Mouse (Mus musculus): ENCODE measurements at regions not wholly inside any gene's neighbourhood (a gene's known extent, or its start where the extent isn't known, plus 50 kb on each side); places are given as distances from the start of the nearest gene placed in this dataset.

GRCm38 (mm10) chr13:26324633-26325032 lies 445.3 kb downstream of the Hdgfl1 start:
- WGBS, result 82% methylated on average over 6 of the region's 6 CpGs
- no peak overlapping the region for H3K9ac ChIP-seq
- no peak overlapping the region for H3K27ac ChIP-seq
- H3K4me2 ChIP-seq (replicated peaks), result no peak overlapping the region
- H3K9me3 ChIP-seq (ENCODE audit: control insufficient read depth, low read length), result no peaks in the 10 kb centered on the region
- DNase-seq (ENCODE audit: low spot score), result no peak
- no peak overlapping the region for H3K4me3 ChIP-seq (replicated peaks; ENCODE audit: low read length)
- ATAC-seq (ENCODE audit: low FRiP score), result no peak
- no peaks in the 10 kb centered on the region for H3K27me3 ChIP-seq (ENCODE audit: control insufficient read depth, insufficient read depth, low read length)
- H3K36me3 ChIP-seq (replicated peaks; ENCODE audit: control insufficient read depth, insufficient read depth), result no peaks in the 10 kb centered on the region
- no peaks in the 10 kb centered on the region for H3K4me1 ChIP-seq (replicated peaks; ENCODE audit: control insufficient read depth, insufficient read depth, low read length)

GRCm38 (mm10) chr13:26318557-26318956 lies 451.4 kb downstream of the Hdgfl1 start:
- Histone ChIP-seq H3K9ac (no peak overlapping the region), H3K36me3 (replicated peaks; ENCODE audit: control insufficient read depth, insufficient read depth) (no peaks in the 10 kb centered on the region), H3K4me3 (replicated peaks; ENCODE audit: low read length) (no peak overlapping the region), H3K4me2 (replicated peaks) (no peak overlapping the region), H3K4me1 (replicated peaks; ENCODE audit: control insufficient read depth, insufficient read depth, low read length) (no peaks in the 10 kb centered on the region), H3K27ac (no peak overlapping the region), H3K27me3 (ENCODE audit: control insufficient read depth, insufficient read depth, low read length) (no peaks in the 10 kb centered on the region), H3K9me3 (ENCODE audit: control insufficient read depth, low read length) (no peaks in the 10 kb centered on the region)
- 67% methylated on average over 5 of the region's 5 CpGs for WGBS
- DNase-seq (ENCODE audit: low spot score) (no peak), ATAC-seq (ENCODE audit: low FRiP score) (no peak)

- DNase-seq (ENCODE audit: low spot score) (no peak), ATAC-seq (ENCODE audit: low FRiP score) (no peak)
- WGBS, result 53% methylated on average over 7 of the region's 7 CpGs
- no peaks in the 10 kb centered on the region for H3K4me1 ChIP-seq (replicated peaks; ENCODE audit: control insufficient read depth, insufficient read depth, low read length)
- no peak overlapping the region for H3K4me3 ChIP-seq (replicated peaks; ENCODE audit: low read length)
- H3K4me2 ChIP-seq (replicated peaks), result no peak overlapping the region
- H3K27me3 ChIP-seq (ENCODE audit: control insufficient read depth, insufficient read depth, low read length), result no peaks in the 10 kb centered on the region
- no peaks in the 10 kb centered on the region for H3K36me3 ChIP-seq (replicated peaks; ENCODE audit: control insufficient read depth, insufficient read depth)
- no peak overlapping the region for H3K9ac ChIP-seq
- H3K27ac ChIP-seq, result no peak overlapping the region
- H3K9me3 ChIP-seq (ENCODE audit: control insufficient read depth, low read length), result peaks cover 4% of the 10 kb centered on the region; the same call in 1 of the 2 replicates
Observed at GRCm38 (mm10) chr13:26312246-26313010, 457.5 kb downstream of the Hdgfl1 start.

- H3K9me3 ChIP-seq (ENCODE audit: control insufficient read depth, low read length), result no peaks in the 10 kb centered on the region
- no peak overlapping the region for H3K9ac ChIP-seq
- H3K4me1 ChIP-seq (replicated peaks; ENCODE audit: control insufficient read depth, insufficient read depth, low read length), result 0 out of 2 replicates have a peak, but pooled peaks cover 5% of the 10 kb centered on the region
- 77% methylated on average over 3 of the region's 3 CpGs for WGBS
- H3K36me3 ChIP-seq (replicated peaks; ENCODE audit: control insufficient read depth, insufficient read depth), result no peaks in the 10 kb centered on the region
- H3K27ac ChIP-seq, result no peak overlapping the region
- no peak overlapping the region for H3K4me3 ChIP-seq (replicated peaks; ENCODE audit: low read length)
- H3K27me3 ChIP-seq (ENCODE audit: control insufficient read depth, insufficient read depth, low read length), result no peaks in the 10 kb centered on the region
- no peak for DNase-seq (ENCODE audit: low spot score)
- H3K4me2 ChIP-seq (replicated peaks), result no peak overlapping the region
- no peak for ATAC-seq (ENCODE audit: low FRiP score)
Observed at GRCm38 (mm10) chr13:26284073-26284444, 485.9 kb downstream of the Hdgfl1 start.

- whole genome bisulfite sequencing, result 60% methylated on average over 6 of the region's 6 CpGs
- Histone ChIP-seq H3K9me3 (ENCODE audit: control insufficient read depth, low read length) (no peaks in the 10 kb centered on the region), H3K4me3 (replicated peaks; ENCODE audit: low read length) (no peak overlapping the region), H3K4me2 (replicated peaks) (no peak overlapping the region), H3K27me3 (ENCODE audit: control insufficient read depth, insufficient read depth, low read length) (no peaks in the 10 kb centered on the region), H3K36me3 (replicated peaks; ENCODE audit: control insufficient read depth, insufficient read depth) (no peaks in the 10 kb centered on the region), H3K9ac (no peak overlapping the region), H3K4me1 (replicated peaks; ENCODE audit: control insufficient read depth, insufficient read depth, low read length) (0 out of 2 replicates have a peak, but pooled peaks cover 5% of the 10 kb centered on the region), H3K27ac (peak overlapping the region; percentile 7; the same call in 1 of the 2 replicates)
- ATAC-seq (ENCODE audit: low FRiP score) (peak; percentile 72), DNase-seq (ENCODE audit: low spot score) (peak; percentile 27)
Observed at GRCm38 (mm10) chr13:26283397-26284072, 486.4 kb downstream of the Hdgfl1 start.

GRCm38 (mm10) chr13:26282291-26282690 lies 487.7 kb downstream of the Hdgfl1 start:
- no peaks in the 10 kb centered on the region for H3K9me3 ChIP-seq (ENCODE audit: control insufficient read depth, low read length)
- DNase-seq (ENCODE audit: low spot score), result no peak
- no peak overlapping the region for H3K4me3 ChIP-seq (replicated peaks; ENCODE audit: low read length)
- H3K36me3 ChIP-seq (replicated peaks; ENCODE audit: control insufficient read depth, insufficient read depth), result no peaks in the 10 kb centered on the region
- no peak overlapping the region for H3K9ac ChIP-seq
- ATAC-seq (ENCODE audit: low FRiP score), result no peak
- 0 out of 2 replicates have a peak, but pooled peaks cover 5% of the 10 kb centered on the region for H3K4me1 ChIP-seq (replicated peaks; ENCODE audit: control insufficient read depth, insufficient read depth, low read length)
- H3K27ac ChIP-seq, result no peak overlapping the region
- H3K27me3 ChIP-seq (ENCODE audit: control insufficient read depth, insufficient read depth, low read length), result no peaks in the 10 kb centered on the region
- no peak overlapping the region for H3K4me2 ChIP-seq (replicated peaks)
- 84% methylated on average over 3 of the region's 3 CpGs for WGBS

- H3K36me3 ChIP-seq (replicated peaks; ENCODE audit: control insufficient read depth, insufficient read depth), result no peaks in the 10 kb centered on the region
- no peak overlapping the region for H3K4me2 ChIP-seq (replicated peaks)
- ATAC-seq (ENCODE audit: low FRiP score) (no peak), DNase-seq (ENCODE audit: low spot score) (no peak)
- WGBS, result 91% methylated on average over 3 of the region's 3 CpGs
- no peak overlapping the region for H3K9ac ChIP-seq
- H3K9me3 ChIP-seq (ENCODE audit: control insufficient read depth, low read length), result no peaks in the 10 kb centered on the region
- H3K4me1 ChIP-seq (replicated peaks; ENCODE audit: control insufficient read depth, insufficient read depth, low read length), result no peaks in the 10 kb centered on the region
- no peak overlapping the region for H3K27ac ChIP-seq
- no peaks in the 10 kb centered on the region for H3K27me3 ChIP-seq (ENCODE audit: control insufficient read depth, insufficient read depth, low read length)
- H3K4me3 ChIP-seq (replicated peaks; ENCODE audit: low read length), result no peak overlapping the region
Observed at GRCm38 (mm10) chr13:26272850-26273249, 497.1 kb downstream of the Hdgfl1 start.

- ATAC-seq (ENCODE audit: low FRiP score) (no peak), DNase-seq (ENCODE audit: low spot score) (no peak)
- Histone ChIP-seq H3K4me3 (replicated peaks; ENCODE audit: low read length) (no peak overlapping the region), H3K27me3 (ENCODE audit: control insufficient read depth, insufficient read depth, low read length) (no peaks in the 10 kb centered on the region), H3K36me3 (replicated peaks; ENCODE audit: control insufficient read depth, insufficient read depth) (no peaks in the 10 kb centered on the region), H3K4me2 (replicated peaks) (no peak overlapping the region), H3K9me3 (ENCODE audit: control insufficient read depth, low read length) (no peaks in the 10 kb centered on the region), H3K27ac (no peak overlapping the region), H3K9ac (no peak overlapping the region), H3K4me1 (replicated peaks; ENCODE audit: control insufficient read depth, insufficient read depth, low read length) (no peaks in the 10 kb centered on the region)
- WGBS, result over 99% methylated on average over 2 of the region's 2 CpGs
Observed at GRCm38 (mm10) chr13:26267501-26267900, 502.5 kb downstream of the Hdgfl1 start.

- Histone ChIP-seq H3K36me3 (replicated peaks; ENCODE audit: control insufficient read depth, insufficient read depth) (no peaks in the 10 kb centered on the region), H3K9me3 (ENCODE audit: control insufficient read depth, low read length) (no peaks in the 10 kb centered on the region), H3K27ac (no peak overlapping the region), H3K4me3 (replicated peaks; ENCODE audit: low read length) (no peak overlapping the region), H3K4me2 (replicated peaks) (no peak overlapping the region), H3K9ac (no peak overlapping the region), H3K4me1 (replicated peaks; ENCODE audit: control insufficient read depth, insufficient read depth, low read length) (no peaks in the 10 kb centered on the region), H3K27me3 (ENCODE audit: control insufficient read depth, insufficient read depth, low read length) (no peaks in the 10 kb centered on the region)
- 60% methylated on average over 5 of the region's 5 CpGs for WGBS
- ATAC-seq (ENCODE audit: low FRiP score) (no peak), DNase-seq (ENCODE audit: low spot score) (no peak)
Observed at GRCm38 (mm10) chr13:26235941-26236340, 534.0 kb downstream of the Hdgfl1 start.

All from hindbrain, embryonic 14.5 days (tissue).